Mouse (Mus musculus) adrenal gland, adult 8-10 months (tissue): ENCODE data around the gene Osbpl2. TPM values are rescaled to one million over a fixed set of nuclear protein-coding genes. Genes with fewer than 3 reads are reported as not detected.

ENCODE experiments used
- DNase-seq: peaks from one replicate; pipeline ENCODE4 v3.0.0; 2022
- total RNA-seq, 4 experiments: library from RNA; stranded (reverse); gene quantifications; 2 replicates each; pipeline ENCODE4 v1.2.4; 2022

Gene Osbpl2
- total RNA-seq, 4 experiments from 2014 or later: 41.8 to 61.6 (median 48.6) TPM

DNA sequence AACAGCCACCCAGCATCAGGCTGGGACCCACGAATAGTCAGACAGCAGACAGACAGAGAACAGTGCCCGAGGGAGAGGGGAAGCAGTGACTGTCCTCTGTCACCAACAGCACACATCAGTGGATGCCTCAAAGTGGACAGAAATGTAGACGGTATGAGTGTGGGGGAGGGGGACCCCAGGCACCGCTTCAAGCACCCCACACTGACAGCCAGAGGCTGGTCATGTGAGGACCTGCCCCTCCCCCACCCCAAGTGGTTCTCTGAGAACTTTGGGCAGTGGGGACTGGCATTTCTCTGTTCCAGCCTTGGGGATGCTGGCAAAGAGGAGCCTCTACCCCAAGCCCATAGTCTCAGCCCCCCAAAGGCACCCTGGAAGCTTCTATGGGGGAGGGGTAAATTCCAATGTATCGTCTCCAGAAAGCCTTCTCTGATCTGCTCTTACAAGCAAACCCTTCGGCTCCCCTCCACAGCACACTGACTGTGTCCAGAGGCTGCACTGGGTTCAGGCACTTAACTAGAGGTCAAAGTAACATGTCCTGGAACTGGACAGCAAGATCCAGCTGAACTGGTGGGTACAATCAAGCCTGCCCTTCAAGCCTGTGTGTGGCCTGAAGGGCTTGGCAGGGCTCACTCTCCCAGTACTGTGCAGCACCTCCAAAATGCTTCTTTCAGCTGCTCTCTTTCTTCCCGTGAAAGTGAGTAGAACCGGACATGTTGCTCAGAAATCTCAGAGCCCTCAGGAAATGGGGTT is 13.5 kb upstream of the Osbpl2 start:
- DNase-seq: no peak

DNA sequence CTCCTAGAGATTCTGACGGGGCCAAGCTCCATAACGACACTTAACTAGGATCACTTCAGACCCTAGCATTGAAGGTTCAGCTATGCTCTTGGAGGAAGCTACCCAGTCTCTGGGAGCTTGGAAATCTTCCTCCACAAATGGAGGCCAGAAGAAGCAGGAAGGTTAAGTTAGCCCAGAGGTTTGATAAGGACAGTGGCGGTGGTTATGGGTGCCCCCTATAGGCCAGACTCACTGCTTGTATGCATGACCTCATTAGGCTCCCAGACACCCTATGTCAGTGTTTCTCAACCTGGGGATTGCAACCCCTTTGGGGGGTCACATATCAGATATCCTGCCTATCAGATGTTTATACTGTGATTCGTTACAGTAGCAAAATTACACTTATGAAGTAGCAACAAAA is 12.0 kb upstream of the Osbpl2 start:
- no peak for DNase-seq

DNA sequence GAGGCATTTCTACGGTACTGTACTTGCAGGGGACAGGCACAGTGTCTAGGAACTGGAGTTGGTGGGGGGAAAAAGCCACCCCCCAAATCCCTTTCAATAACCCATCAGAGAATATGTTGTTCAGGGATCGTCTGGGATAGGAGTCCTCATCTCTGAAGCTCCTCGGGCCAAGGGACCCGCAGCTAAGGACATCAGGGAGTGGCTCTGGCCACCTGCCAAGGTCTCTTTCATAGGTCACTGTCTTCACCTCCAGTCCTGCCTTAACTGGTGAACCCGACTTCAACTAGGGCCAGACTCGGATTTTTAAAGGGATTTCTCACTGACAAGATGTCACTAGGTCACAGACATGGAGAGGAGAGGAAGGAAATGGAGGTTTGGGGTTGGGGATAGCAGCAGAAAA is 10.8 kb upstream of the Osbpl2 start:
- DNase-seq: no peak

DNA sequence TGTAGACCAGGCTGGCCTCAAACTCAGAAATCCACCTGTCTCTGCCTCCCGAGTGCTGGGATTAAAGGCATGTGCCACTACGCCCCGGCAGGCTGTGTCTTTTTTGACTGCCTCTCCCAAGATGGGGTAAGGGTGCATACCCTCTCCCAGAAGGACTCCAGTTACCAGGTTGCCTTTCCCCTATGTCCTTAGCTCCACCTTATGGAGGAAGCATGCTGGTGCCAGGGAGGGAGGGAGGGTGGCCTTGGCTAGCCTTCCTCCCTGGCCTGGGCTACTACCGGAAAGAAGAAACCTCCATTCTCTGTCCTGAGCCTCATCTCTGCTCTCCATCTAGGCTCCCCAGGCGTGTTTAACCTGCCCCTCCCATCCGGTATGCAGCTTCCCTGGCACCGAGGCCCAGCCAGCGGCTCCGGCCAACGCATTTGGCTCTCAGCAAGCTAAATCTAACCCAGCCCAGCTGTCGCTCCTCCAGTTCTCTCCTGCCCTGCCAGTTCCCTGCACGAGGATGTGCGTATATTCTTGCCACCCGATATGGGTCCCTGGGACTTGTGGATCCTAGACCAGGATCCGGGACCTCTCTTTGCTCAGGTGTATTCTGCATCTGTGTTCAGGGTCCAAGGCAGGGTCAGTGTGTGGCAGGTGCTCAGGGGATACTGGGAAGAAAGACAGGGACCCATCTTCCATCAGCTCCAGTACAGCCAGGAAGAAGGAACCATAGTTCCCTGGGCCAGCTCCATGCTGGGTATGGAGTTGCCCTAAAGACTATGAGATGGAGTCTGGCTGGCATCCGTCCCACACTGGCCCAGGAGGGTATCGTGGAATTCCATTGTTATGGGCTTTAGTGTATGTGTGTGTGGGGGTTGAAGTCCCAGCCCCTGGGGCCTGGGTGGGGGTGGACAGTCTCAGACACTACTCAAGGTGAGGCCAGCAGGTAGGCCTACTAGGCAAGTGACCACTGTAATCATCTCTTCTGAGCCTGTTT is 4.9 kb upstream of the Osbpl2 start:
- no peak for DNase-seq

DNA sequence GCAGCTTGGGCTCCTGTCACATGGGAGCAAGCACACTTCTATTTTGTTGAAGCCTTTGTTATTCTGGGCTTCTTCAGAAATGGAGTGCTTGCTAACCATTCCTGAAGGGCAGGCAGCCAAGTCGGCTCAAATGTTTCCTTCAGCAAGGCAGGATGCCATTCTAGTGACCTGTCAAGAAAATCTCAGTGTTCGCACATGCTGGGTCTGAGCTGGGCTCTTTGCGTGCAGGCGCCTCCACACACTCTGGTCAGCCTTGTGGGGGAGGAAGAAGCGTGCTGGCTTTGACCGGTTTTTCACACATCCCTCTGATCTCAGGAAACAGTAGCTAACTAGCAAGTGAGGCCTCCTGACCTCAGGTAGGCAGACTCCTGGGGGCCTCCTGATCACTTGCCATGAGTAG is 3.8 kb upstream of the Osbpl2 start:
- DNase-seq: no peak

DNA sequence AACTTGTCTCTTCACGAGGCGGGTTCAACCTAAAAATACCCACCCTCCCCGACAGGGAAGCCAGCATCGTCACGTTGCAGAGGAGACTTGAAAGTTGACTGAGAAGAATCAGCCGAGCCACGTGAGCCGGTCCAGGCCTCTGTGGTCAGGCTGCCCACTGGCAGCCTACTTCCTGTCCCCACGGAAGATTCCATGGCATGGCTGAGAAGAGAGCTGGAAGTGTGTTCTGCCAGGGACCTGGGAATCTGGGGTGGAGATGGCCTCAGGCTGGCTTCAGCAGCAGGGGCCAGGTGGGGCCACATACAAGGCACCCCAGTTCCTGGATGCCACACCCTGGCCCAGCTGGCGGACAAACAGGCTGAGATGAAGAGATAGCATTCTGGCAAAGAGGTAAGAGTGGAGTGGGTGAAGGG is 3.0 kb upstream of the Osbpl2 start:
- no peak for DNase-seq

DNA sequence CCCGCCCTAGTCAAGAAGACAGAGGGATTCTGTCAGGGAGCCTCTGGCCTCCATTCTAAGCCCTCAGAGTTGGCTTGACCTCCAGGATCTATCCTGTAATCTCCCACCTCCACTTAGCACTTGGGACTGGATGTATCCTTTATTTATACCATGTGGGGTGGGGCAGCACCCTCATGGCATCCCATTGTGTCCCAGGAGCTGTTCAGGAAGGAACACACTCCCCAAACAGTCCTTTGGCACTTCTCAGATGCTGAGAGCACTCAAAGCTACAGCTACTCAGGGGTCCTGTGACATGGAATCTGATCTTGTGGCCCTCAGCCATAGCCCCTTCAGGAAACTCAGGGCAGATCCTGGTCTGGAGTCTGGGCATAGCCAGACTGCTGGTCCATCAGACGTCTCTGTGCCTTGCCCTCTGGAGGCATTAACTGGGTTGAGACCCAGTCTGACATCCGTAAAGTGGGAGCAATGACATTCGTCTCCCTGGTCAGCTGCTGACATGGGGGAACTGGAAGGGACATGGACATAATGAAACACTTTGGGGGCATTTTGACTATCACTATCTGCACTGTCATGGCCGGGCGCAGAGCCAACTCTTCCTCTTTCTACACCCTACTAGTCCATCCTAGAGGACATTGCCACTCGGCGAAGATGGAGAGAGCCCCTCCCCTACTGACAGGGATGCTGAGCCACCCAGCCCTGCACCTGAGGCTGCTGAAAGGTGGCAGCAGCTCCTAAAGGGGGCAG is 2.2 kb upstream of the Osbpl2 start:
- DNase-seq: no peak

DNA sequence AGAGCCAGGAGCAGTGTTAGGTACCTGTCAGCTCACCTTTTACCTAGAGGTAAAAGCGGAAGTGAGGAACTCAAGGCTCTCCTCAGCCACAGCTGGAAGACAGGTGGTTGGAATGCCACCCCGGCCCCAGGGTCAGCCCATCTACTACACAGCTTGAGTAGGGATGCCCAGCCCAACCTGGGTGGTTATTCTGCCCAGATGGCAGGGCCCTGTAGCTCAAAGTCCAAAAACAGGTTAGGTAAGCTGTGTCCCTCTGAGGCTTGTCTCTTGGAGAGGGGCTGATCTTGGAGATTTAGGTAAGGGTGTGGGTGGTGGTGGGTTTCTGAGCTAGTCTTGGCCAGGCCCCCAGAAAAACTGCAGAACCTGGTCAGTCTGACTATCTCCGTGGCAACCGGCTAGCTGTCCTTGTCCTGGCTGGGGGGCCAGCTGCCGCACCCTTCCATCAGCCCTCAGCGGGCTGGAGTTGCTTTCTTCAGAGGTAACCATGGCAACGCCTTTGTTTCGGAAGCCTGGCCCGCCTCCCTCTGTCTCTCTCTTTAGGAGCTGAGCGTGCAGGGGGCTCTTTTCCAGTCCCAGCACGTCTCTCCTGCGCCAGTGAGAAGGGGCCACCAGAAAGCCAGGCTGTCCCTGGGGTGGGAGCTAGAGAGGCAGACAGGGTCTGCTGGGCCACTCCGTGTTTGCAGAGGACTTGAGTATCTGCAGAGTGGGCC is 1.5 kb upstream of the Osbpl2 start:
- peak; percentile 34 for DNase-seq

DNA sequence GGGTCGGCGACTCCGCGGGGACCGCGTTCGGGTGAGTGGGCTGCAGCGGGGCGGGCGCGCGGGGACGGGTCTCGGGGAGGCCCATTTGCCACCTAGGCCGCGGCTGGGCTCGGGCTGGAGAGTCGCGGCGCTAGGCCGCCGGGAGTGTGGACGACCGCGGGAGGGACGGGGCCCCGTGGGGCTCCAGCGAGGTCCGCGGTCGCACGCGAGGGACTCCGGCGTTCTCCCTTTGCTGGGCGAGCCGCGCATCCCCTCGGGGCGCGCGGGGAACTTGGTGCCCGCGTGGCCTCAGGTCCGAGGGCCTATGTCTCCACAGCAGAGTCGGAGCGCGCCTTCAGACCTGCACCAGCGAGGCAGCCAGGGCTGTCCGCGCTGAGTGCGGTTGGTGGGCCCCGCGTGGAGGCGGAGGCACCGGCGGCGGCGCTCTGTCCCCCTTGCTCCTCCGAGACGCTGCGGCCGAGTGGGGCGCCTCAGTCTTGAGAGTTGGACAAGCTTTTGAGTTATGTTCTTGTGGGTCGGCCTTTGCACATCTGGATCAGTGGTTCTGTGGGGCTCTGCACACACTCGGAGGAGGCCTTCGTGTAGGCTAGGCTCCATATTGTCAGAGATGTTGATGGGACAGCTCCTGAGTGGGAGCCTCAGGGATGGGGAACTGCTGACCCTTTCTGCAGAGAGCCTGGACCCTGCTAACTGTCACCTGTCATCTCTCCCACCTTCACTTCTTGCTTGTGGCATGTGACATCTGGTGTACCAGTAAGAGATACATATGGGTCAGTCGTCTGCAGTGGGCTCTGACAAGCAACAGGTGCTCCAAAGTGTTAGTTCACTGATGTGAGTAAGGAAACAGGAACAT is 559 bp downstream of the Osbpl2 start:
- DNase-seq: no peak

DNA sequence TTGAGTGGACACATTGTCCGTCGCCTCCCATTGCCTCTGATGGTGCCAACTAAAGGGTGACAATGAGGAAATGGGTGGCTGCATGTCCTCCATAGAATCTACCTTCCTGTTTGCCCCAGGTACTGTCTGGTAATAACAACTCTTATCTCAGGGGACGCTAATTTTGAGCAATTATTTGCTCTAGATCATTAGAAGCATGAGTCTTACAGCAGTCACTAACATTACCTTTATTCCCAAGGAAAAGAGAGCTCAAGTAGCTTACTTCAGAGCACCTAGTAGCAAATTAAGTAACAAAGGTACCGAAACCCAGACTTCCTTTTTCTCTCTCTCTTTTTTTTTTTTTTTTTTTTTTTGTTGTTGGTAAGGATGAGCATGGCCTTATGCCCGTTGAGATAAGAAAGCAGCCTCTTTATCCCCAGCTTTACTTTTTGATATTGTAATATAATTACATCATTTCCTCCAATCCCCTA is 1.2 kb downstream of the Osbpl2 start:
- no peak for DNase-seq

DNA sequence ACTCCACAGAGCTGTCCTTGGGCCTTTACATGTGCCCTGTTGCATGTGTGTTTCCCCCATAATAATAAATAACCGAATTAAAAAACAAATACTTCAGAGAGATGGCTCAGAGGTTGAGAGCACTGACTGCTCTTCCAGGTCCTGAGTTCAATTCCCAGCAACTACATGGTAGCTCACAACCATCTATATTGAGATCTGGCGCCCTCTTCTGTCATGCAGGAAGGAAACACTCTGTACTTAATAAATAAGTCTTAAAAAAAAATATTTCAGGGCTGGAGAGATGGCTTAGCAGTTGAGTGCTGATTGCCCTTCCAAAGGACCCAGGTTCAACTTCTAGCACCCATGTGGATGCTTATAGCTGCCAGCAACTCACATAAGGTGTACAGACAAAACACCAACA is 5.1 kb downstream of the Osbpl2 start:
- DNase-seq: no peak

DNA sequence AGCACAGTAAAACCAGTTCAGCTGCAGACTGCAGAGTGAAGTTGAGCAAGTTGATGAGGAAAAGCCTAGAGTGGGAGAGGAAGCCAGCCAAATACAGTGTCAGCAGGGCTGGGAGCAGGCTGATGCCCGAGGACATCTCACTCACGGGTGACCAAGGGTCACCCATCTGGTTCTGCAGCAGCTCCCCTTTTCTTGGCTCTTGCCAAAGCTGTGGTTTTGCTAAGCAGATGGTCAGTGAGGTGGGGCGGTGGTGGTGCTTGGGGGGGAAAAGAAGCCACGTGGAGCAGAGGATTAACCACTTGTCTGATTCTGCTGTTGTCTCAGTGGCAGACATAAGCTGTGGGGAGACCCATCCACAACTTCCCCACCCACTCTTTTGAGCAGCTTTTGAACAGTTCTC is 7.1 kb downstream of the Osbpl2 start:
- DNase-seq: peak; percentile 53

DNA sequence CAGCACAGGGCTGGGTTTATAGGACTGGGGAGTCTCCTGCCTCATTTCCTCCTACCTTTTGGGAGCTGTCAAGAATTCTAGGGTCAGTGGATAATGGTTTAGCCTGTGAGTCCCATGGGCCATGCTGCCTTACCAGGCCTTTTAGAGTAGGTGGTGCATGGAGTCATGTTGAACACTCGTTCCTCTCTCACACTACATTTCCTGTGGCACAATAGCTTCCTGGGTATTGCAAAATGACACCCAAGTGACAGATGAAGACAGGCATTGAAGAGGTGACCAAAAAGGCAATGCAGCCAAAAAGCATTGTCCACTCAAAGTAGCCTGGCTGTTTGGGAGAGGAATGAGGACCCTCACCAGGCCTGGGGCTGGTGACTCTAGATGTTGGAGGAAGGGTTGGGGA is 8.6 kb downstream of the Osbpl2 start:
- DNase-seq: no peak

DNA sequence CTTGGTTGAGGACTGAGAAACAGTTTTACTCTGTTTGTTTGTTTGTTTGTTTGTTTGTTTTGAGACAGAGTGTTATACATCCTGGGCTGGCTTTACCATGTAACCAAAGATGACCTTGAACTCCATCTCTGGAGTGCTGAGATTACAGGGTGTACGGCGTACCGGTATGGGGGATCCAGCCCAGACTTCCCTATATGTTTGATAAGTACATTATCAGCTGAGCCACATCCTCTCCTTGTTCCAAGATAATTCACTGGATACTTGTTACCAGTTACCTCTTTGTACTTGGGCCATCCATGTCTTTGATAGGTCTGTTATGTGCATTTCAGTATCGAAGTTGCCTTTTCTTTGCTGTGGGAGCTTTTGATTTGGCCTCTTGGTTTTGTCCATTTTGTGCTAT is 14.1 kb downstream of the Osbpl2 start:
- DNase-seq: no peak

DNA sequence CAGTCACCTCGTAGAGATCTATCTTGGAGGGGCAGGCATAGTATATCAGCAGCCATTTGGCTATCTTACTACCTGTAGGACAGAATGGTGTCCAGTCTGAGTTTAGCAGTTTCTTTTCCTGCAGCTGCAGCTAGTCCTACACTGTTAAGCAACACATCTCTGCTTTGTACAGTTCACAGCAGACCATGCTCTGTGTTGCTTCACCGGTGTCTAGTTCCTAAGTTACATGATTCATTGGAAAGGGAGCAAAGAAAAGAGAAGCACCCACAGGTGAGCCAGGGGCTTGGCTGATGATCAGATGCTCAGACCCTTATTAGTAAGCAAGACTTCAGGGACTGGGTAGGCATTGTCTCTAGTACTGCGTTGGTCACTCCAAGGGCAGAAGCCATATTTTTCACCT is 14.8 kb downstream of the Osbpl2 start:
- no peak for DNase-seq

DNA sequence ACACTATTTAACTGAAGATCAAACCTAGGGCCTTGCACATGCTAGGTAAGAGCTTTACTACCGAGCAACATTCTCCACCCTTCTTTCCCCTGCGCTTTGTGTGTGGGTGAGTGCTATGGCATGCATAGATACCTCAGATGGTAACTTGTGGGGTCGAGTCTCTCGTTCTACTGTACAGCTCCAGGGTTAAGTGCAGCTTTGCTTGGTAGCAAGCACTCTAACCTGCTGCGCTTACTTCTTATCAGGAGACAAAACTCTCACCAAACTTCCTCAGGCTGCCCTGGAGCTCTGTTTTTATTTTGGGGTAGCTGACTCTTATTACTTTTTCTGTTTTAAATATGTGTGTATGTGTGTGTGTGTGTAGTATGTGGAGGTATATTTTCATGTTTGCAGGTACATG is 16.3 kb downstream of the Osbpl2 start:
- DNase-seq: no peak

DNA sequence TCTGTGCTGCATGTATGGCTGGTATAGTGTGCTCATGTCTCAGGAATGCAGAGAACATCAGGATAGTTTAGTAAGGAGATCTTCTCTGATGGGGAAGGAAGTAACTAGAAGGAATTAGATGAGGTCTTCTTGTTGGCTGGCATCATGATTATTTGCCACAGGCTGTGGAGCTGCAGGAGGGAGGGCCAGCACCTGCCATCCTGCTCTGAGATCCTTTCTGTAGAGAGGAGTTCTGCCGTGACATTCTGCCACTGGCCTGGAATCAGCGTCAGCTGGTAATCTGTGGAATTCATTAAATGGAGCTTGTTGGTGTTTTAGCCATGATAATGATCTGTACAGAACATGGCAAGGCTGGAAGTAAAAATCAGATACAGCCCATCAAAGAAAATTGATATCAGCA is 27.0 kb downstream of the Osbpl2 start:
- DNase-seq: no peak

DNA sequence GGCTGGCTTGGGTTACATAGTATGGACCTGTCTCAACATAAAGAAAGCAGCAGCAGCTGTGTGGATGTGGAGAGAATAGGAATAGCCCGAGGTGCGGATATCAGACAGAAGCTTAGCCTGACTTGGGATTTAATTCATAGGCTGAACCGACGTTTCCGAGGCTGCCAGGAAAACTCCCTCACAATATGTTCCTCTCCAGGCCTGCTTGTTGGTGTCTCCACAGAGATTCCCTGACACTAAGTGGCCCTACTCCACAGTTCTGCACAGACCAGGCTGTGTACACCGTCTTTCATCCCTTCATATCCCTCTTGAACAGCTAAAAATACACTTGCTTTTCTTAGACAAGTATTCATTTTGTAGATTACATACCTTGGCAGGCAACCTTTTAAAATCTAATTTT is 28.3 kb downstream of the Osbpl2 start:
- DNase-seq: no peak

DNA sequence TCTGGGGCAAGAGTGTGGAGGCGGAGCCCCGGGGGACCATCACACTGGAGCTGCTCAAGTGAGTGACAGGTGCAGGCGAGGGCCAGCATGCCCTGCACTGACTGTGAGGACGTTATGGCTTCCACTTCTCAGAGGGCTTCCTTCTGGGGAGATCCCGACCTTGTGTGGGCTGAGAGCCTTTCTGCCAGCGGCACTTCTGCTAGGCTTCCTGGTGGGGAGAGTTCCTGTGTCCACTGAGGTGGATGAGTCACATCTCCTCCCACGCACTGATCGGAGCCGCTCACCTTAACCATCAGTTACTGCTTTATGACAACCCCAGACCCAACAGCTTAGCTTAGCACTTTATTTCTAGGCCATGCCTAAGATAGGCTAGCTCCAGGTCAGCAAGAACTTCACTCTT is 29.4 kb downstream of the Osbpl2 start:
- no peak for DNase-seq

DNA sequence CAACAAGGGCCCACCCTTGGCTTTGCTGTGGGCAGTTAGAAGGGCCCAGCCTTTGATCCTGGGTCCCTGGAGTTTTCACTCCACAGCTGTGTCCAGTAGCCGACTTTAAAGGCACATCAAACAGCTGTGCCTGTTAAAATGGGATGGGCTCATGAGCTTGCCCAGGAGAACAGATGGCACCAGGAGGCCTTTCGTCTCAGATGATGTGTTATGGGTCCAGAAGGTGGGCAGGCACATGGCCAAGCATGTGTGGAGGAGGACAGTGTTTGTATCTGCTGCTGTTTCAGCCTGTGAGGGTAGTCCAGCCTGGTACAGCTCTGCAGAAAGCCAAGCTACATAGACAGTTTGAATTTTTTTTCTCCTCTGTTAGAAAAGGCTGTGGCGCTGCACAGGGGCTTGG is 35.7 kb downstream of the Osbpl2 start:
- DNase-seq: no peak

DNA sequence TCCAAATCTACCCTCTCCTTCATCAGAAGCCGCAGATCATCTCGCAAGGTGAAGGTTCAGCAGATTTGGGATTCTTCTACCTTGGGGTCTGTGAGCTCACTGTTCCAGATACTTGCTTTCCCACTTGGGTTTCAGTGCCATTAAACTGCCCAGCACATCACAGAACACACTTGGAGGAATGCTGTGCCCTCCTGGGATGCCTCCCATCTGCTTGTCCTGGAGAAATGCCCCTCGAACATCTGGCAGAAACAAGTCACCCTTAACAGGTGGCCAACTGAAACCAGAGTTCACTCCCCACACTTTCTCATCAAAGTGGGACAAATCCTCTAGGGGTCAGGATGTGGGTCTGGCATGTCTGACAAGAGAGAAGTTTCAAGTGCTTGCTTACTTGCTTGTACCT is 39.5 kb downstream of the Osbpl2 start:
- no peak for DNase-seq
